Mouse (Mus musculus): ENCODE data around the gene Spata13.

The Spata13 gene

DNA sequence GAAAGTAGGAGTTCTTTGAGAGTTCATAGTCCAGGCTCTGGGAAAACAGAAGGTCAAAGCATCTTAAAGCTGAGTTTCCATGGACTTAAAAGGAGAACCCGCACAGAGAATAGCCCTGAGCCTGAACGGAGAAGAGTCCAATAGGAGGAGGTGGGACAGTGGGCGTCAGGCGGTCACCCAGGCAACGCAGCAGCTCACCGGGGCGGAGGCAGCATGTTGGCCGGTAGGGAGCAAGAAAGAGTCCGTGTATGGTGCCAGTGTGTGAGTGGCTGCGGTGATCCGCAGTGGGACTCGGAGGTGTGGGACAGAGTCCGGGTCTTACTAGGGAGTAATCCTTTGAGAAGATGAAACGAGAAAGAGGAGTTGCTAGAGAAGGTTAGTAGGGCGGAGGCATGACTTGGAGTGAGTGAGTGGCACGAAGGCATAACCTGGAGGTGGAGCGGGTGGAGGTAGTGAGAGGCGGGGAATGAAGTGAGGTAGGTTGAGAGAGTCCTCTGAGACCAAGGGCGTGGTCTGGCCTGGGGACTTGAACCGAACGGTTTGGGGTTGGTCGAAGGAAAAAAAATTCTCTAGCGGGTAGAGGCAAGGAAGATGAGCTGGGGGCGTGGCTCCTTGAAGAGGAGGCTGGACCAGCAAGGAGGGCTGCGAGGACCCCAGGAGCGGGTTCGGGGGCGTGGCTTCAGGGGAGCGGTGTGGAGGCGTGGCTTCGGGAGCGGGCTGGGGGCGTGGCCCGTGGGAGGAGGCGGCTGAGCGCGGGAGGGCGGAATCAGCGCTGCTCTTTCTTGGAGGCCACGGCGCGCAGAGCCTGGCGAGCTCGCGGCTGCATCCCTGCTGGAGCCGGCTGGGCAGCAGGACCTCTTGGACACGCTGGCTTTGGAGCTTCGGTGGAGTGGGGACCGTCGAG, at the start of gene Spata13:
Gene Spata13 (plus strand): TSS at position 41 of the 904 bp plus-strand sequence.
- DNase-seq (ENCODE audit: low read depth, low spot score): peak; percentile 85

DNA sequence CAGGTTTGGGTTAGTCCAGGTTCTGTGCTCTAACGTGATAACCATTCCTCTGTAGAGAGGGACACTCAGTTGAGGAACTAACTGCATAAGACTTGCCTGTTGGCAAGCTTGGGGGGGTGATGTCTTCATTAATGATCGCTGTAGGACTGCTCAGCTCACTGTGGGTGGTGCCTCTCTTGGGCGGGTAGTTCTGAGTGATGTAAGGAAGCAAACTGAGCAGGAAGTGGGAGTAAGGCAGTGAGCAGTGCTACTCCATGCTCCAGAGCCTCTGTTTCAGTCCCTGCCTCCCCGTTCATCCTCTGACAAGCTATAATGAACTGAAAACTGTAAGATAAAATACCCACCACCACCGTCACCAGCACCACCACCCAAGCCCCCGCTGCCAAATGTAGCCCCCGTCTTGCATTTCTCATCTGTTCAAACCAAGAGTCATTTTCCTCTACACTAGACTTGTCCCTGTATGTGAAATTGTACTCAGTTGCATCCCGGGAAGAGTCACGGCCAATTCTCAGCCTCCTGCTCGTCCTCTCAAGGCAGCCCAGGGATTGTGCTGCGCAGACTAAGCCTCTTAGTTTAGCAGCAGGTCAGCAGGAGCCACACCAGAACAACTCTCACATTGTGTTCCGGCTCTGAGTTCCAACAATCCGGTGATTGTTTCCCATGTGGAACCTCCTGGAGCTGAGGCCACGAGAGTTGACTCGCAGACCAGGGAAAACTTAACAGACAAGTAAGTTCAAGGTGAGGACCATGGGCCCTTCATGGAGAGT, 46.9 kb upstream of the Spata13 start:
- no peak for DNase-seq (ENCODE audit: low read depth, low spot score)

GRCm38 (mm10) chr14:60589001-60589400, 44.8 kb upstream of the Spata13 start:
- no peak for DNase-seq (ENCODE audit: low read depth, low spot score)

DNA sequence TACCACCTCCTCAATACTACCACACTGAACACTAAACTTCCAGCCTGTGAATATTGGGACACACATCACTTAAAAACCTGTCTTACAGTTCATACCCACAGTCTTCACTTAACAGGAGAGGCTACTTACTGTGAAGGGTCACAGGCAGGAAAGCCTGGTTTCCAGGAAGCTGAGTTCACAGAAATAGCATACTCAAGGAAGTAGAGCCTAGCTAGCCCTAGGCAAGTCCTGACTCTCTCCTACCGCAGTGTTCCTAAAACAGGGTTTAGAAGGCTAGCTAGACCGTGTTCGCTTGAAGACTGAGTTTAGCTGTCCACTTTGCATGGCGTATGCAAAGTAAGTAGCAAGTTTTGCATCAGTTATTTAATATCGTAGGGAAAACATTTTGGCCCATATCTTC, 41.5 kb upstream of the Spata13 start:
- DNase-seq (ENCODE audit: low read depth, low spot score): no peak

DNA sequence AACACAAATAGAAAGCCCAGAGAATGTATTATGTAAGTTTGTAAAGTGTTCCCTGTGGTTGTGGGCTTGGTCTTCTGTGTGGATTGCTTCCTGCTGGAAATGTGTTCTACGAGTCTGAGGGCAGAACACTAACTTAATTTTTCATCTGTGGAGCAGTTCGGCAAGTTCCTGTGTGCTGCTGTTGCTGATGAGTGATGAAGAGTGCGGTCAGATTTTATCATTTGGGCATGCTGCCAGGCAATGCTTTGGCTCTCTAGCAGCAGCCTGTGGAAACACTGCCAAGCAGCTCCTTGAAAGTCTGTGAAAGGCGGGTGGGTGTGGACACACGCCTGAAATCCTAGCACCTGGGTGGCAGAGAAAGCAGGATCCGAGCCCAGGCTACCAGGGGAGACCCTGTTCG, 41.0 kb upstream of the Spata13 start:
- no peak for DNase-seq (ENCODE audit: low read depth, low spot score)

- no peak for DNase-seq (ENCODE audit: low read depth, low spot score)
Observed at GRCm38 (mm10) chr14:60597571-60597970, 36.2 kb upstream of the Spata13 start.

GRCm38 (mm10) chr14:60599044-60599443, 34.8 kb upstream of the Spata13 start:
- DNase-seq (ENCODE audit: low read depth, low spot score): no peak

DNA sequence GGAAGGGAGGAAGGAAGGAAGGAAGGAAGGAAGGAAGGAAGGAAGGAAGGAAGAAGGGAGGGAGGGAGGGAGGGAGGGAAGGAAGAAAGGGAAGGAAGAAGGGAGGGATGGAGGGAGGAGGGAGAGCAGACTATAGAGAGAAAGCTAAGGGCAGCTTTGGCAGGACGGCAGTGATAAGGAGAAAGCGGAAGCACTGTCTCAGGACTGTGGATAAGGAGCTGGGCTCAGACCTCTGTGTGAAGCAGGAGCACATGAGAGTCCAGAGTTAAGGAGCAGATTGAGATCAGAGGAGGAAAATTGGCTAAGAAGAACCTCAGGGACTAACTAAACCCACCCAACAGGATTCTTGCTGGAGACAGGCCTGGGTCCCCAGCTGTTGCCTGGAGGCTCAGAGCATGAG, 28.2 kb upstream of the Spata13 start:
- DNase-seq (ENCODE audit: low read depth, low spot score): no peak

- DNase-seq (ENCODE audit: low read depth, low spot score): no peak
Observed at GRCm38 (mm10) chr14:60606194-60606593, 27.6 kb upstream of the Spata13 start.

DNA sequence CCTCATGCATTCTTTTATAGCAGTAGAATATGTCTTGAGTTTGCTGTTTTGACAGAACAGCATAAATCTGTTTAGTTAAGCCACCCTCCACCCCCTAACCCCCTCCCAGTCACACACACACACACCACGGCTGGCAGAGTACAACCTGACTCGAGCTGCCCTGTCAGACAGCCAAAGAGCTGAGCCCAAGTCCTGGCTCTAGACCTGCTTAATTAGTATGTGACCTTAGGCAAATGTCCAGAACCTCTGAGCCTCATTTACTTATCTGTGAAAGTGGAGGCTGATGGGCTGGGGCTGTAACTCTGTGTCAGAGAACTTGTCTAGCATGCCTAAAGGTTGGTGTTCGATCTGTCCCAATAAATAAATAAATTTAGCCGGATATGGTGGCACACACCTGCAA, 26.1 kb upstream of the Spata13 start:
- no peak for DNase-seq (ENCODE audit: low read depth, low spot score)

DNA sequence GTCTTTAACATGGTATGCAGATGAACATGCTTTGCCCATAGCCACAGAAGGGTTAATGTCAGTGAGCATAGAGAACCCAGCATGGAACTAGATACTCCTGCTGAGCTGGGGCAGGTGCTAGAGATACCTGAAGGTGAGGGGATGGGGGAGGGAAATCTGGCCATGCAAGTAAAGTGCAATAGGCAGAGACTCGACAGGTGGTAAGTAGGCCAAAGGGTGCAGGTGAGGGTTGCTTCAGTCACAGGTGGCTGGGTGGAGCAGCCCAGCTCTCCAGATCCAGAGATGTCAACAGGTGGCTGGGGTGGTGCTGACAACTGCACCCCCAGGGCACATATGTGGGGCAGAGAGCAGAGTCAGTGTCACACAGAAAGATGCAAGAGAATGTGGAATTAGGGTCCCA, 24.6 kb upstream of the Spata13 start:
- DNase-seq (ENCODE audit: low read depth, low spot score): no peak

GRCm38 (mm10) chr14:60612671-60613070, 21.1 kb upstream of the Spata13 start:
- DNase-seq (ENCODE audit: low read depth, low spot score): no peak

- no peak for DNase-seq (ENCODE audit: low read depth, low spot score)
Observed at GRCm38 (mm10) chr14:60621076-60621475, 12.7 kb upstream of the Spata13 start.

DNA sequence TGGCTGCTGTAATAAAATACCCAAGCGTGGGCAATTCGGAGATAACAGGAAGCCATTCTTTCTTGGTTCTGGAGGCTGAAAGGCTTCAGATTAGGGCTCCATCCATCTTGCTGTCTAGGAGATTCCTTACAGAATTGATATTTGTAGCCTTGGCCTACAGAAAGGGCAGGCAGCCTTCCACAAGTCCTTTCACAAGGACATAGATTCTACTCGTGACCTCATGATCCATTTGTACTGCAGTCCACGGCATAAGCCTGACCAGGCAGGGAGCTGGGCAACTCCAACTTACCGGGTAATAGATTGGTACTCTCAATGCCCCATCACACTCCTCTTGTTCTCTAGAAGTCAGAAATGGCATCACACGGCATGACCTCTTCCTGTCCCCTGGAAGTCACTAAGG, 8.3 kb upstream of the Spata13 start:
- DNase-seq (ENCODE audit: low read depth, low spot score): no peak

DNA sequence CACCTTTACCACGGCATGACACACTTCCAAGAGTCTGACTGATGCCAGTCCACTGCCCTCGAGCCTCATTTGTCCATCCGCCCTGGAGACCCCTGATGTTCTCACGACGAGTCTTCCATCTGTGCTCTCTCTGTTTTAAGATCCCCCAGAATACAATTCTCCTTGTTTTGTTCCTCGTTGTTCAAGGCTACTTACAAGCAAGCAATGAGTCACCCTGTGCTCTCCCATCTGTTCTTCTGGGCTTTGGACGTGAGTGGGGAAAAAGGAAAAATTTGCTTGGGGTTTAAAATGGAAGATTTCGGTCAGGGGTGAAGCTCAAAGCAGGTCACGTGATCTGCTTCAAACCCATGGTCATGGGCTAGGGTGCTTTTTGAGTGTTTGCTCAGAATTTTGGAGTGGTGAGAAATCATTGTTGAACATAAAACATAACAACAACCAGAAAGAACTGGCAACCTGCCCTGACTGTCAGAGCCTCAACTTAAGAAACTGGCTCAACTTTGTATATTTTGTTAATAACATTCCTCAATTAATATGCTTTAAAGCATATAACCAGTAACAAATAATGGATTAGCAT, 3.8 kb upstream of the Spata13 start:
- DNase-seq (ENCODE audit: low read depth, low spot score): no peak

GRCm38 (mm10) chr14:60630981-60631380, 2.8 kb upstream of the Spata13 start:
- no peak for DNase-seq (ENCODE audit: low read depth, low spot score)

DNA sequence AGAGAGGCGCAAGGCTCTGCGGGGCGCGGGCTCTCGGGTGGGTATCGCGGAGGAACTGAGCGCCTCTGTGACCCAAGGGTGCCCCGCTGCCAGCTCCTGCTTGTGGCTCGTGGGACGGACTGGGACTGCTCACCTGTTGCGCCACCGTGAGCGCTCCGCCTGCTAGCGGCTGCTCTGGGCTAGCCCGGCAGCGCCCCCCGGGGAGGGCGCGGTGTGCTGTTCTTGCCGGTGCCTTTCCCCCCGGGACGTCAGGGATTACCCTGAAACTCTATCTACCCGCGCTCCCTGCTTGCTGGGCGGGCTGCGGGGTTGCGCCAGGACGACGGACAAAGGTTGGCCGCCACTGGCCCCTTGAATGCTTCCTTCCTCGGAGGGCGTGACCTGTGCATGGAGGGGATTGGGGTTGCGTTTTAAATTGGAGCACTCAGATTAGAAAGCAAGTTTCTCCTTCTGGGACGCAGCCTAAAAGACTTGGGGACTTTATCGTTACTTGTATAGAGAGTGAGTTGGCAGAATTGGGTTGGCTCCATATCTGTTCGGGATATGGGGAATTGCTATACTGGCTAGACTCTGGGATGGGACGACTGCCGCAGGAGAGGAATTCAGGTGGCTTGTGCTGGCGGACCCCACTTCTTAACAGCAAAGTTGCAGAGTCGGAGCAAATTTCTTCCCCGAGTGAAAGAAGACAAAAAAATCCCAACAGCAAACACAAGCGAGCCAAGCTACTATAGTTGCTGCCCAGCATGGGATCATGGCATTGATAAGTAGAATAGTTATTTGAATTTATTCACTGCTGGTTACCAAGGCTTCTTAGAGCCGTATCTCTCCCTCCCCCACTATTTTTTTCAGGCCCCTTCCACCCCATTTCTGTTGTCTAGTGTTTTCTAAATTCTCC, 1.3 kb downstream of the Spata13 start:
- peak; percentile 62 for DNase-seq (ENCODE audit: low read depth, low spot score)

DNA sequence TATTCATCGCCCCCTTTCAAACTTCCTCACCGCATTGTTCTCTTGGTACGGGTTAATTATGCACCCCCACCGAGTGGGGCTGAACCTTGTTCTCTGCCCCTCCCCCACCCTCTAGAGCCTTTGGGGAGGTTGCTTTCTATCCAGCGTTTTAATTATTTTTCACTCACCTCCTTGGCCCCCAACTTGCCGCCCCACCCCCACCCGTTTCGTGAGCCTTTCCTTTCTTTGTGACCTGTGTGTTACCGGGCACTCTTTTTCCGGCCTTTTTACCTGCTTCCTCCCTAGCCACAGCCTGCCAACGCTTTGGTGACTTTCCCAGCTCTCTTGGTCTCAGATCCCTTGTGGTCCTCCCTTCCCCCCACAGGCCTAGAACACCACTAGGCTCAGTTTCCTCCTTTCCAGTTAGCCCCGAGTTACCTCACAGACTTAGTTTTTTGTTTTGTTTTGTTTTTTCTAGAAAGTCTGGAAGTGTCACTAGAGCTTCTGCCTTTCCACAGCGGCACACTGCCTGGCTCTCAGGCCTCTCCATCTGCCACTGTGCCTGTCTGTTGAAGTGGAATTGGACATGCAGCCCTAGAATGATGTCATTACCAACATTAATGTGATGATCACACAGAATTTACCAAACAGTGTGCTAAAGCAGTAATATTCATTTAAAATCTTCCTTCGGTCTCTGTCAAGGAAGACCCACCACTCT, 2.3 kb downstream of the Spata13 start:
- DNase-seq (ENCODE audit: low read depth, low spot score): no peak

DNA sequence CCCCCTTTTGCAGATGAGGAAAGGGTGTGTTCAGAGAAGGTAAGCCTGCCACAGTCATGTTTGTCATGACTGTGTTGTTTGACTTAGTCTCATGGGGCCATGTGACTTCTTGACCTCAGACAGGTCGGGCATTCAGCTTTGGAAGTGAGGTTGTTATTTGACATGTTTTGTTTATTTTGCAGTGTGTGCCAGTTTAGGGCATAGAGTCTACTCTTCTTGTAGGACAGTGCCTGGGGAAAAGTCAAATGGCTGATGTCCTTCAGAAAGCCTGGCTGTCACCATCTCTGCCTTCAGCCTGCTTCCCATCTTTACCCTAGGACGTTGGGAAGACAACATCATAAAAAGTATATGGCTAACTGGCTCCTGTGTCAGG, 2.8 kb downstream of the Spata13 start:
- DNase-seq (ENCODE audit: low read depth, low spot score): no peak

DNA sequence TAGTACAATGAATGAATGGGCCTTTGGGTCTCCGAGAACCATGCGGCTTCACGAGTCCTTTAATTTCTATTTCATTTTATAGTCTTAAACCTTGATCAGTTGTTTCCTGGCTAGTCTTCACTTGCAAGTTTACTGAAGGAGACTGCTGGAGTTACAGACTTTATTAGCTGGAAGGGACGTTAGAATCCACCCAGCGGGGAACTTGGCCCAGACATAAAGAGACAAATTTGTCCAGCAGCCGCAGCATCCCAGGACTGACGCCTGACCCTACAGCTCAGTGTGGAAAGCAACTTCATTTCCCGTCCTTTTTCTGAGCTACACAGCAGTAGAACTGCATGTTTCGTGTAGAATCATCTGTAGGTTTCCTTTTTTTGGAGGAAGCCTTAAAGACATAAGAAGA, 3.2 kb downstream of the Spata13 start:
- DNase-seq (ENCODE audit: low read depth, low spot score): no peak

- DNase-seq (ENCODE audit: low read depth, low spot score): no peak
Observed at GRCm38 (mm10) chr14:60638159-60638558, 4.4 kb downstream of the Spata13 start.
